Mouse (Mus musculus): ENCODE measurements around the gene Kntc1. TPM values are rescaled to one million over a fixed set of nuclear protein-coding genes. Genes with fewer than 3 reads are reported as not detected.

Gene Kntc1
- polyA plus RNA-seq, 1 experiment from 2014 or later, result 30.4 TPM

DNA sequence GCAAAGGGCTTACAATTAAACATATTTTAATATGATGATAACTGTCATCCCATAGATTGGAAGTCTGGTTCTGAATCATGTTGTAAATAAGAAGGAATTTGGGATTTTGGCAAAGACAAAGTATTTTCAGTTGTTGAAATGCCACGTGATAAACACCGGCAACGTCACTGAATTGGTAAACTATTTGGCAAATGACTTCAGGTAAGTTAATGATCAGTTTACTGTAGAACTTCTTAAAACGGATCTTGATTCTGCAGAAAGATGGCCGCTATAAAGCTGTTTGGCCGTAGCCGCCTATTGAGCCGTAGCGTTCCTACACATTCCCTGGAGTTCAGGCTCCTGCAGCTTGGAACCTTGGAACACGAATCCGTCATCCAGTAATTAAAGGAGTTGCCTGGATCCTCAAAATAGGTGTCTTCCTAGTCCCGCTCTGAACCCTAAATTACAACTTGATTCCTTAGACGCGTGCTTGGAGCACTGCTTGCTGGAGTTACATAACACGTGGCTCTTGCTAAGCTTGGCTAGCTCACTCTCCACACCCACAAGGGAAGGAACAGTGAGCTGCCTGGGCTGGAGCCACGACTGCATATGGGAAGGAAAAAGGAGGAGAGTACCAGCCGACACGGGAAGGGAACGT, 69.5 kb downstream of the Kntc1 start:
- H3K36me3 ChIP-seq, result peaks cover 14% of the 10 kb centered on the region
- no peak for ATAC-seq (ENCODE audit: low FRiP score)
- 95% methylated on average over 19 of the region's 19 CpGs for WGBS

DNA sequence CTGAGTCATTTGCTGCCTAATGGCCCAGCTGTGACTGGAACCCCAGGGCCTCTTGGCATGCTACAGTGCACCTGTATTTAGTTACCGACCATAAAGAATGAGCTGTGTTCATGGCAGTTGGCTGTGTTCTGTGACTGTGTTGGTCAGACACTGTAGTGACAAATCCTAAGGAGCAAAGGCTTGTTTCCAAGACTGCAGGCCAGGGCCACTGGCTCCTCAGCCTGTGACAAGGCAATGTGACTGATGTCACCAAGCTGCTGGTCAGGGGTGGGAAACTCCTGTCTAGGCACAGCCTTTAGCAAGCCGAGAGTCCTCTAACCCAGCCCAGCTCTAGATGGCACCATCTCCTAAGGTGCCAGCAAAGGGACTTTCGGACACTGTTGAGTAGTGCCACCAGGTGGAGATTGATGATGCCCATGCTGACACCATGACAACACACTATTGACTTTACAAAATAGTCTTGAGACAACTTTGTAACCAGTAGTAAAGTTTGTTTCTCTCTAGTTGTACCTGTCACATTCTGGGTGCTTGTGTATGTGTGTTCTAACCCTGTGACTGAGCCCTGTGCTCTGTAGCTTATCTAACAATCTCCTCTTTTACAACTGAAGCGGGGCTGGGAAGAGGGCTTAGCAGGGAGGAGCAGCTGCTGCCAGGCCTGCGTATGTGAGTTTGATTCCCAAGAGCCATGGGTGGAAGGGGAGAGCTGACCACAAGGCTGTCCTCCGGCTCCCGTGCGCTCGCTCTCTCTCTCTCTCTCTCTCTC, 71.2 kb downstream of the Kntc1 start:
- Histone ChIP-seq H3K4me3 (no peak overlapping the region), H3K9me3 (replicated peaks) (no peaks in the 10 kb centered on the region), H3K36me3 (peaks cover 7% of the 10 kb centered on the region), H3K9ac (no peak overlapping the region), H3K4me2 (replicated peaks) (no peak overlapping the region), H3K4me1 (no peaks in the 10 kb centered on the region), H3K27ac (no peak overlapping the region), H3K27me3 (no peaks in the 10 kb centered on the region)
- 73% methylated on average over 9 of the region's 9 CpGs for whole genome bisulfite sequencing
- ATAC-seq (ENCODE audit: low FRiP score), result no peak

More for the DNA sequence above, 69.5 kb downstream of the Kntc1 start:
- Histone ChIP-seq H3K4me3 (no peak overlapping the region), H3K27ac (no peak overlapping the region), H3K9me3 (replicated peaks) (no peaks in the 10 kb centered on the region), H3K9ac (no peak overlapping the region), H3K27me3 (no peaks in the 10 kb centered on the region), H3K4me1 (no peaks in the 10 kb centered on the region), H3K4me2 (replicated peaks) (no peak overlapping the region)

- 96% methylated on average over 3 of the region's 3 CpGs for WGBS
- H3K9ac ChIP-seq, result no peak overlapping the region
- H3K27me3 ChIP-seq, result no peaks in the 10 kb centered on the region
- ATAC-seq (ENCODE audit: low FRiP score), result no peak
- H3K4me2 ChIP-seq (replicated peaks), result no peak overlapping the region
- no peak overlapping the region for H3K27ac ChIP-seq
- H3K4me3 ChIP-seq, result no peak overlapping the region
- H3K4me1 ChIP-seq, result no peaks in the 10 kb centered on the region
- no peaks in the 10 kb centered on the region for H3K9me3 ChIP-seq (replicated peaks)
- H3K36me3 ChIP-seq, result peaks cover 7% of the 10 kb centered on the region
These were observed 71.7 kb downstream of the Kntc1 start for GRCm38 (mm10) chr5:123821264-123821571.

DNA sequence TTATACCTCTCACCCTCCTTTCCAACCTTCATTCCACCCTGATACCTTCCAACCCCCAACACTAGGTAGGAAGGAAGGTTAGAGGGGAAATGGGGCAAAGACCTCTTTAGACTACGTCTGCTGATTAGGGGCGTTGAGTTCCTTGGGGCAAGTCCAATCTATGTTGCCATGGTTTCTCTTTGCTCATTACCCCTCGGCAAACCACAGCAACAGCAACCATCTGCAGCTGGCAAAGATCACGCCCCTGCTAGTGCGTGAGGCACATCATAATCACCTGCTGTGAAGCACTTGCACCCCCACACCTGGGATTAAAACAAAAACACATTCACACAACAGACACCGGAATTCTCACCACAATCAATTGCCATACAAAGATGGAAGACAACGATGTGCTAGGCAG, 73.2 kb downstream of the Kntc1 start:
- Histone ChIP-seq H3K27ac (no peak overlapping the region), H3K4me2 (replicated peaks) (no peak overlapping the region), H3K4me3 (no peak overlapping the region), H3K9me3 (replicated peaks) (no peaks in the 10 kb centered on the region), H3K9ac (no peak overlapping the region), H3K27me3 (no peaks in the 10 kb centered on the region), H3K4me1 (no peaks in the 10 kb centered on the region), H3K36me3 (peaks cover 7% of the 10 kb centered on the region)
- 65% methylated on average over 7 of the region's 7 CpGs for WGBS
- ATAC-seq (ENCODE audit: low FRiP score), result no peak

GRCm38 (mm10) chr5:123827659-123828091, 78.2 kb downstream of the Kntc1 start:
- no peak overlapping the region for H3K9ac ChIP-seq
- no peaks in the 10 kb centered on the region for H3K27me3 ChIP-seq
- no peaks in the 10 kb centered on the region for H3K4me1 ChIP-seq
- no peak for ATAC-seq (ENCODE audit: low FRiP score)
- H3K36me3 ChIP-seq, result no peaks in the 10 kb centered on the region
- WGBS, result 75% methylated on average over 6 of the region's 6 CpGs
- no peak overlapping the region for H3K27ac ChIP-seq
- no peak overlapping the region for H3K4me2 ChIP-seq (replicated peaks)
- no peak overlapping the region for H3K4me3 ChIP-seq
- H3K9me3 ChIP-seq (replicated peaks), result no peaks in the 10 kb centered on the region

- no peaks in the 10 kb centered on the region for H3K36me3 ChIP-seq
- no peak overlapping the region for H3K27ac ChIP-seq
- H3K9ac ChIP-seq, result no peak overlapping the region
- ATAC-seq (ENCODE audit: low FRiP score), result no peak
- no peaks in the 10 kb centered on the region for H3K4me1 ChIP-seq
- WGBS, result 92% methylated on average over 7 of the region's 7 CpGs
- no peak overlapping the region for H3K4me2 ChIP-seq (replicated peaks)
- H3K27me3 ChIP-seq, result no peaks in the 10 kb centered on the region
- no peak overlapping the region for H3K4me3 ChIP-seq
- no peaks in the 10 kb centered on the region for H3K9me3 ChIP-seq (replicated peaks)
These were observed 82.8 kb downstream of the Kntc1 start for GRCm38 (mm10) chr5:123832309-123832708.

- no peaks in the 10 kb centered on the region for H3K9me3 ChIP-seq (replicated peaks)
- H3K9ac ChIP-seq, result no peak overlapping the region
- ATAC-seq (ENCODE audit: low FRiP score), result no peak
- no peaks in the 10 kb centered on the region for H3K36me3 ChIP-seq
- H3K27ac ChIP-seq, result no peak overlapping the region
- WGBS, result 78% methylated on average over 3 of the region's 3 CpGs
- no peaks in the 10 kb centered on the region for H3K27me3 ChIP-seq
- H3K4me1 ChIP-seq, result no peaks in the 10 kb centered on the region
- no peak overlapping the region for H3K4me2 ChIP-seq (replicated peaks)
- H3K4me3 ChIP-seq, result no peak overlapping the region
These were observed 85.3 kb downstream of the Kntc1 start for GRCm38 (mm10) chr5:123834836-123835235.

DNA sequence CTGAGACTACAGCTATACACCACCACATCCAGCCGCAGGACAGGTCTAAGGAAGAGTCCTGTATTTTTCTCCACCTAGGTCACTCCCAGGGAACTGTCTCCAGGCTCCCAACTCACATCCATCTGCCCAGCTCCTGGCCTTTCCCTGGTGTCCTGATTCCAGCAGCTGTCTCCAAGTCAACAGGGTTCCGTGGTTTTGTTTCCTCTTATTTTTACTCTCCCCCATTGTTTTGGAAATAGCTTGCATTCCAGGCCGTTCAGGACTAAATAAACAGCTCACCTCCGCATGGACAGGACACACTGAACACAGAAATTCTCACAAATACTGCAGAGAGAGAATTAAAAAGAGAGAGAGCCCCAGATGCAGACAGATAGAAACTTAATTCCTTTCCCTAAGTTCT, 87.9 kb downstream of the Kntc1 start:
- no peaks in the 10 kb centered on the region for H3K27me3 ChIP-seq
- no peak overlapping the region for H3K4me2 ChIP-seq (replicated peaks)
- H3K36me3 ChIP-seq, result no peaks in the 10 kb centered on the region
- H3K9me3 ChIP-seq (replicated peaks), result no peaks in the 10 kb centered on the region
- no peak overlapping the region for H3K27ac ChIP-seq
- no peak overlapping the region for H3K4me3 ChIP-seq
- WGBS, result 41% methylated on average over 4 of the region's 4 CpGs
- ATAC-seq (ENCODE audit: low FRiP score), result no peak
- no peaks in the 10 kb centered on the region for H3K4me1 ChIP-seq
- no peak overlapping the region for H3K9ac ChIP-seq

GRCm38 (mm10) chr5:123842221-123842934, 92.9 kb downstream of the Kntc1 start:
- H3K9me3 ChIP-seq (replicated peaks), result no peaks in the 10 kb centered on the region
- no peak overlapping the region for H3K9ac ChIP-seq
- H3K4me1 ChIP-seq, result no peaks in the 10 kb centered on the region
- H3K27me3 ChIP-seq, result no peaks in the 10 kb centered on the region
- no peak overlapping the region for H3K27ac ChIP-seq
- no peaks in the 10 kb centered on the region for H3K36me3 ChIP-seq
- H3K4me3 ChIP-seq, result no peak overlapping the region
- WGBS, result 72% methylated on average over 11 of the region's 11 CpGs
- ATAC-seq (ENCODE audit: low FRiP score), result no peak
- H3K4me2 ChIP-seq (replicated peaks), result no peak overlapping the region

- Histone ChIP-seq H3K27me3 (no peaks in the 10 kb centered on the region), H3K36me3 (no peaks in the 10 kb centered on the region), H3K9ac (no peak overlapping the region), H3K9me3 (replicated peaks) (no peaks in the 10 kb centered on the region), H3K4me1 (no peaks in the 10 kb centered on the region), H3K27ac (no peak overlapping the region), H3K4me3 (no peak overlapping the region), H3K4me2 (replicated peaks) (no peak overlapping the region)
- ATAC-seq (ENCODE audit: low FRiP score), result no peak
- 86% methylated on average over 3 of the region's 3 CpGs for WGBS
These were observed 93.4 kb downstream of the Kntc1 start for GRCm38 (mm10) chr5:123842935-123843282.

GRCm38 (mm10) chr5:123843816-123844215, 94.3 kb downstream of the Kntc1 start:
- Histone ChIP-seq H3K27me3 (no peaks in the 10 kb centered on the region), H3K9me3 (replicated peaks) (no peaks in the 10 kb centered on the region), H3K4me3 (no peak overlapping the region), H3K27ac (no peak overlapping the region), H3K4me2 (replicated peaks) (no peak overlapping the region), H3K36me3 (no peaks in the 10 kb centered on the region), H3K9ac (no peak overlapping the region), H3K4me1 (no peaks in the 10 kb centered on the region)
- 47% methylated on average over 4 of the region's 4 CpGs for WGBS
- ATAC-seq (ENCODE audit: low FRiP score), result no peak

DNA sequence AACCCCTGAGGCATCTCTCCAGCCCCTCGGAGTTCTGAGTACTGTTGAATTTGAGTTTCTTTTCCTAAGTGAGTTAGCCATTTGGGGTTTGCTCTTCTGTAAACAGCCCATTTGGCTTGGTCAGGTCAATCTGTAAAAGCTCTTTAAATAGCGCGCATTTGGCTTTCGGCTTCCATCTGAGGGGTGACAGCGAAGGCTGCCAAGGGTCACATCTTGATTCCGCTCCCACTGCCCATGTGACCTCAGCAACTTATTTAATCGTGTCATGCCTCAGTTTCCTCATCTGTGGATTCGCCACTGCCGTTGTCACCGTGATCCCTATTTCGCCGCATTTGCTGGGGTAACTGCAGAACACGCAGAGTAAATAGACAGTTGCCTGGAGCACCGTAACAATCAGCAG, 94.8 kb downstream of the Kntc1 start:
- no peaks in the 10 kb centered on the region for H3K27me3 ChIP-seq
- no peaks in the 10 kb centered on the region for H3K36me3 ChIP-seq
- no peaks in the 10 kb centered on the region for H3K4me1 ChIP-seq
- no peak overlapping the region for H3K9ac ChIP-seq
- H3K4me3 ChIP-seq, result no peak overlapping the region
- no peaks in the 10 kb centered on the region for H3K9me3 ChIP-seq (replicated peaks)
- no peak overlapping the region for H3K4me2 ChIP-seq (replicated peaks)
- ATAC-seq (ENCODE audit: low FRiP score), result no peak
- no peak overlapping the region for H3K27ac ChIP-seq
- WGBS, result 95% methylated on average over 14 of the region's 14 CpGs

- Histone ChIP-seq H3K4me1 (no peaks in the 10 kb centered on the region), H3K9me3 (replicated peaks) (no peaks in the 10 kb centered on the region), H3K4me2 (replicated peaks) (no peak overlapping the region), H3K27ac (no peak overlapping the region), H3K27me3 (no peaks in the 10 kb centered on the region), H3K36me3 (no peaks in the 10 kb centered on the region), H3K4me3 (no peak overlapping the region), H3K9ac (no peak overlapping the region)
- ATAC-seq (ENCODE audit: low FRiP score), result no peak
- WGBS, result 67% methylated on average over 2 of the region's 2 CpGs
These were observed 101.9 kb downstream of the Kntc1 start for GRCm38 (mm10) chr5:123851398-123851797.
